Mouse (Mus musculus): ENCODE results near the gene Fhit. TPM values are rescaled to one million over a fixed set of nuclear protein-coding genes. Genes with fewer than 3 reads are reported as not detected.

Gene Fhit
- polyA plus RNA-seq, 1 experiment from 2014 or later, result 4.8 TPM

- H3K4me2 ChIP-seq, result no peak overlapping the region
- 66% methylated on average over 3 of the region's 3 CpGs for WGBS
- H3K27me3 ChIP-seq, result no peaks in the 10 kb centered on the region
- H3K9ac ChIP-seq (replicated peaks), result no peak overlapping the region
- H3K27ac ChIP-seq, result no peak overlapping the region
- ATAC-seq (ENCODE audit: insufficient number of reproducible peaks, insufficient read depth, low FRiP score, low TSS enrichment, low read depth), result no peak
- H3K9me3 ChIP-seq, result no peaks in the 10 kb centered on the region
- H3K4me3 ChIP-seq (replicated peaks), result no peak overlapping the region
- H3K4me1 ChIP-seq (replicated peaks), result no peaks in the 10 kb centered on the region
- no peaks in the 10 kb centered on the region for H3K36me3 ChIP-seq
These were observed 1490.1 kb downstream of the Fhit start for GRCm38 (mm10) chr14:9671776-9672175.

GRCm38 (mm10) chr14:9669766-9670165, 1492.1 kb downstream of the Fhit start:
- no peak overlapping the region for H3K27ac ChIP-seq
- no peaks in the 10 kb centered on the region for H3K9me3 ChIP-seq
- ATAC-seq (ENCODE audit: insufficient number of reproducible peaks, insufficient read depth, low FRiP score, low TSS enrichment, low read depth), result no peak
- H3K27me3 ChIP-seq, result no peaks in the 10 kb centered on the region
- WGBS, result 83% methylated on average over 1 of the region's 1 CpGs
- H3K4me1 ChIP-seq (replicated peaks), result no peaks in the 10 kb centered on the region
- H3K4me2 ChIP-seq, result no peak overlapping the region
- no peak overlapping the region for H3K4me3 ChIP-seq (replicated peaks)
- H3K36me3 ChIP-seq, result no peaks in the 10 kb centered on the region
- no peak overlapping the region for H3K9ac ChIP-seq (replicated peaks)

GRCm38 (mm10) chr14:9658445-9658844, 1503.4 kb downstream of the Fhit start:
- H3K36me3 ChIP-seq, result no peaks in the 10 kb centered on the region
- no peaks in the 10 kb centered on the region for H3K4me1 ChIP-seq (replicated peaks)
- H3K4me2 ChIP-seq, result no peak overlapping the region
- H3K27me3 ChIP-seq, result no peaks in the 10 kb centered on the region
- H3K4me3 ChIP-seq (replicated peaks), result no peak overlapping the region
- no peak overlapping the region for H3K27ac ChIP-seq
- ATAC-seq (ENCODE audit: insufficient number of reproducible peaks, insufficient read depth, low FRiP score, low TSS enrichment, low read depth), result no peak
- no peak overlapping the region for H3K9ac ChIP-seq (replicated peaks)
- no peaks in the 10 kb centered on the region for H3K9me3 ChIP-seq
- WGBS, result 51% methylated on average over 1 of the region's 1 CpGs

GRCm38 (mm10) chr14:9651417-9651816, 1510.4 kb downstream of the Fhit start:
- ATAC-seq (ENCODE audit: insufficient number of reproducible peaks, insufficient read depth, low FRiP score, low TSS enrichment, low read depth), result no peak

GRCm38 (mm10) chr14:9648416-9648815, 1513.4 kb downstream of the Fhit start:
- Histone ChIP-seq H3K27ac (no peak overlapping the region), H3K9me3 (no peaks in the 10 kb centered on the region), H3K27me3 (no peaks in the 10 kb centered on the region), H3K9ac (replicated peaks) (no peak overlapping the region), H3K4me3 (replicated peaks) (no peak overlapping the region), H3K4me2 (no peak overlapping the region), H3K36me3 (no peaks in the 10 kb centered on the region), H3K4me1 (replicated peaks) (peaks cover 4% of the 10 kb centered on the region; the same call in 1 of the 2 replicates)
- ATAC-seq (ENCODE audit: insufficient number of reproducible peaks, insufficient read depth, low FRiP score, low TSS enrichment, low read depth), result no peak
- WGBS, result 83% methylated on average over 1 of the region's 1 CpGs

More at GRCm38 (mm10) chr14:9651417-9651816, 1510.4 kb downstream of the Fhit start:
- H3K4me2 ChIP-seq, result no peak overlapping the region
- 86% methylated on average over 1 of the region's 1 CpGs for WGBS
- H3K36me3 ChIP-seq, result no peaks in the 10 kb centered on the region
- no peak overlapping the region for H3K4me3 ChIP-seq (replicated peaks)
- no peaks in the 10 kb centered on the region for H3K27me3 ChIP-seq
- no peak overlapping the region for H3K9ac ChIP-seq (replicated peaks)
- H3K4me1 ChIP-seq (replicated peaks), result no peaks in the 10 kb centered on the region
- H3K9me3 ChIP-seq, result no peaks in the 10 kb centered on the region
- no peak overlapping the region for H3K27ac ChIP-seq

- Histone ChIP-seq H3K4me3 (replicated peaks) (no peak overlapping the region), H3K4me1 (replicated peaks) (peaks cover 4% of the 10 kb centered on the region; the same call in 1 of the 2 replicates), H3K36me3 (no peaks in the 10 kb centered on the region), H3K27ac (no peak overlapping the region), H3K4me2 (no peak overlapping the region), H3K9me3 (no peaks in the 10 kb centered on the region), H3K9ac (replicated peaks) (no peak overlapping the region), H3K27me3 (no peaks in the 10 kb centered on the region)
- ATAC-seq (ENCODE audit: insufficient number of reproducible peaks, insufficient read depth, low FRiP score, low TSS enrichment, low read depth), result no peak
- 88% methylated on average over 7 of the region's 7 CpGs for WGBS
These were observed 1515.6 kb downstream of the Fhit start for GRCm38 (mm10) chr14:9646233-9646632.

GRCm38 (mm10) chr14:9644216-9645166, 1517.3 kb downstream of the Fhit start:
- ATAC-seq (ENCODE audit: insufficient number of reproducible peaks, insufficient read depth, low FRiP score, low TSS enrichment, low read depth), result no peak
- Histone ChIP-seq H3K27ac (no peak overlapping the region), H3K36me3 (no peaks in the 10 kb centered on the region), H3K4me1 (replicated peaks) (peaks cover 4% of the 10 kb centered on the region; the same call in 1 of the 2 replicates), H3K9me3 (no peaks in the 10 kb centered on the region), H3K4me2 (no peak overlapping the region), H3K9ac (replicated peaks) (no peak overlapping the region), H3K27me3 (no peaks in the 10 kb centered on the region), H3K4me3 (replicated peaks) (no peak overlapping the region)
- 39% methylated on average over 9 of the region's 9 CpGs for WGBS

GRCm38 (mm10) chr14:9643700-9644099, 1518.1 kb downstream of the Fhit start:
- no peak overlapping the region for H3K4me3 ChIP-seq (replicated peaks)
- no peak overlapping the region for H3K27ac ChIP-seq
- WGBS, result 69% methylated on average over 7 of the region's 7 CpGs
- no peak for ATAC-seq (ENCODE audit: insufficient number of reproducible peaks, insufficient read depth, low FRiP score, low TSS enrichment, low read depth)
- H3K9me3 ChIP-seq, result no peaks in the 10 kb centered on the region
- no peak overlapping the region for H3K4me2 ChIP-seq
- peaks cover 4% of the 10 kb centered on the region; the same call in 1 of the 2 replicates for H3K4me1 ChIP-seq (replicated peaks)
- H3K36me3 ChIP-seq, result no peaks in the 10 kb centered on the region
- no peak overlapping the region for H3K9ac ChIP-seq (replicated peaks)
- no peaks in the 10 kb centered on the region for H3K27me3 ChIP-seq

- ATAC-seq (ENCODE audit: insufficient number of reproducible peaks, insufficient read depth, low FRiP score, low TSS enrichment, low read depth), result no peak
These were observed 1519.2 kb downstream of the Fhit start for GRCm38 (mm10) chr14:9642628-9643027.

GRCm38 (mm10) chr14:9642068-9642467, 1519.8 kb downstream of the Fhit start:
- no peak overlapping the region for H3K4me2 ChIP-seq
- no peaks in the 10 kb centered on the region for H3K27me3 ChIP-seq
- H3K36me3 ChIP-seq, result no peaks in the 10 kb centered on the region
- no peak overlapping the region for H3K27ac ChIP-seq
- H3K9me3 ChIP-seq, result no peaks in the 10 kb centered on the region
- no peak overlapping the region for H3K4me3 ChIP-seq (replicated peaks)
- H3K4me1 ChIP-seq (replicated peaks), result peaks cover 4% of the 10 kb centered on the region; the same call in 1 of the 2 replicates
- WGBS, result 75% methylated on average over 3 of the region's 3 CpGs
- H3K9ac ChIP-seq (replicated peaks), result no peak overlapping the region
- no peak for ATAC-seq (ENCODE audit: insufficient number of reproducible peaks, insufficient read depth, low FRiP score, low TSS enrichment, low read depth)

More at GRCm38 (mm10) chr14:9642628-9643027, 1519.2 kb downstream of the Fhit start:
- Histone ChIP-seq H3K36me3 (no peaks in the 10 kb centered on the region), H3K9me3 (no peaks in the 10 kb centered on the region), H3K27ac (no peak overlapping the region), H3K4me3 (replicated peaks) (no peak overlapping the region), H3K4me2 (no peak overlapping the region), H3K4me1 (replicated peaks) (peaks cover 4% of the 10 kb centered on the region; the same call in 1 of the 2 replicates), H3K27me3 (no peaks in the 10 kb centered on the region), H3K9ac (replicated peaks) (no peak overlapping the region)
- 69% methylated on average over 6 of the region's 6 CpGs for WGBS

GRCm38 (mm10) chr14:9634247-9634991, 1527.4 kb downstream of the Fhit start:
- WGBS, result 61% methylated on average over 1 of the region's 1 CpGs
- Histone ChIP-seq H3K27me3 (no peaks in the 10 kb centered on the region), H3K9ac (replicated peaks) (no peak overlapping the region), H3K4me1 (replicated peaks) (peaks cover 23% of the 10 kb centered on the region), H3K4me2 (no peak overlapping the region), H3K9me3 (no peaks in the 10 kb centered on the region), H3K36me3 (no peaks in the 10 kb centered on the region), H3K4me3 (replicated peaks) (no peak overlapping the region), H3K27ac (no peak overlapping the region)
- no peak for ATAC-seq (ENCODE audit: insufficient number of reproducible peaks, insufficient read depth, low FRiP score, low TSS enrichment, low read depth)

All from limb, embryonic 12.5 days (tissue).